Mouse (Mus musculus) midbrain, embryonic 11.5 days (tissue): ENCODE results near the gene Skint4. TPM values are rescaled to one million over a fixed set of nuclear protein-coding genes. Genes with fewer than 3 reads are reported as not detected.

ENCODE experiments used
- ATAC-seq: fragments of 200-750 bp; cut with Nextera tagmentation; 2 replicates; pipeline ENCODE4 v1.8.0; 2017; ENCODE audit warnings: moderate TSS enrichment, moderate library complexity; ENCODE audit not compliant: low FRiP score
- DNase-seq: peaks from one replicate; pipeline ENCODE4 v3.0.0; 2015; ENCODE audit warnings: low spot score; ENCODE audit errors: missing footprints
- H3K27ac ChIP-seq: fragments of 300-500 bp; sonication (generic); 2 replicates; pipeline ENCODE4 v1.5.1; 2014; ENCODE audit warnings: low read depth, low read length
- H3K27me3 ChIP-seq: fragments of 300-500 bp; sonication (generic); 2 replicates; pipeline ENCODE4 v1.6.1; 2014; ENCODE audit warnings: mild to moderate bottlenecking, low read length, moderate library complexity, mixed read lengths; ENCODE audit not compliant: control insufficient read depth, insufficient read depth
- H3K36me3 ChIP-seq: fragments of 300-500 bp; sonication (generic); 2 replicates; pipeline ENCODE4 v1.6.1; 2014; ENCODE audit warnings: mild to moderate bottlenecking, low read length, moderate library complexity, mixed read lengths; ENCODE audit not compliant: control insufficient read depth, insufficient read depth
- H3K4me1 ChIP-seq: fragments of 300-500 bp; sonication (generic); 2 replicates; pipeline ENCODE4 v1.6.1; 2014; ENCODE audit warnings: low read length; ENCODE audit not compliant: control insufficient read depth, insufficient read depth
- H3K4me2 ChIP-seq: fragments of 300-500 bp; sonication (generic); 2 replicates; pipeline ENCODE4 v1.6.1; 2014; ENCODE audit warnings: mild to moderate bottlenecking, moderate library complexity
- H3K4me3 ChIP-seq: fragments of 300-500 bp; sonication (generic); 2 replicates; pipeline ENCODE4 v1.5.1; 2014; ENCODE audit warnings: low read depth, low read length
- H3K9ac ChIP-seq: fragments of 300-500 bp; sonication (generic); 2 replicates; pipeline ENCODE4 v1.6.1; 2014; ENCODE audit warnings: low read length
- H3K9me3 ChIP-seq: fragments of 300-500 bp; sonication (generic); 2 replicates; pipeline ENCODE4 v1.6.1; 2016; ENCODE audit warnings: low read length; ENCODE audit not compliant: control insufficient read depth
- polyA plus RNA-seq: library from polyadenylated mRNA; unstranded; fragments of >200 nt; fragmentation: Nextera tagmentation; extraction: Ambion mirVana; gene quantifications from 2 replicates; pipeline ENCODE4 v1.2.1, GENCODE M21; 2014

Skint4 gene
- polyA plus RNA-seq: not detected in 2 replicates

GRCm38 (mm10) chr4:112071716-112072115, at the start of gene Skint4:
Gene Skint4, plus strand, starts transcription at chr4:112072016.
- no peaks in the 10 kb centered on the region for H3K36me3 ChIP-seq
- DNase-seq: no peak
- H3K9ac ChIP-seq: no peak within 1 kb of the TSS
- no peaks in the 10 kb centered on the region for H3K27me3 ChIP-seq
- no peak for ATAC-seq
- H3K4me2 ChIP-seq: no peak within 1 kb of the TSS
- H3K4me3 ChIP-seq: no peak within 1 kb of the TSS
- no peaks in the 10 kb centered on the region; the same call in 1 of the 2 replicates for H3K9me3 ChIP-seq
- no peak within 1 kb of the TSS for H3K27ac ChIP-seq
- H3K4me1 ChIP-seq: no peaks in the 10 kb centered on the region

Other genes starting within 250 kb of the Skint4 start
- gene Slc5a9, start 169.1 kb upstream of the Skint4 start, polyA plus RNA-seq: 0.12 TPM in 1 of 2 replicates, not detected in the other
- not detected in 2 replicates for gene Skint8, start 152.6 kb upstream of the Skint4 start, polyA plus RNA-seq
- not detected in 2 replicates for gene Skint7, start 99.1 kb upstream of the Skint4 start, polyA plus RNA-seq
- gene Skint1, start 65.7 kb upstream of the Skint4 start, polyA plus RNA-seq: not detected in 2 replicates
- gene Skint3, start 160.2 kb downstream of the Skint4 start, polyA plus RNA-seq: not detected in 2 replicates